Mouse (Mus musculus) liver, postnatal 0 days (tissue): ENCODE measurements around the gene Utp11. TPM values are rescaled to one million over a fixed set of nuclear protein-coding genes. Genes with fewer than 3 reads are reported as not detected.
A peak's percentile ranks its signal among the peaks of the same experiment; 100 is the strongest.
"Not testable (repeated sequence)": the region's sequence is repeated elsewhere in the genome, so short reads cannot be mapped to it uniquely, and the experiment has no call there.

Source experiments
- ATAC-seq: fragments of 200-750 bp; cut with Nextera tagmentation; 2 replicates; pipeline ENCODE4 v1.8.0; 2017; ENCODE audit warnings: mild to moderate bottlenecking, moderate library complexity
- DNase-seq: peaks from one replicate; pipeline ENCODE4 v3.0.0-alpha.2; 2016
- H3K27ac ChIP-seq: fragments of 300-500 bp; sonication (generic); 2 replicates; pipeline ENCODE4 v1.5.1; 2014; ENCODE audit warnings: antibody characterized with exemption, moderate library complexity, mild to moderate bottlenecking, low read depth
- H3K27me3 ChIP-seq: fragments of 300-500 bp; sonication (generic); 2 replicates; pipeline ENCODE4 v1.6.1; 2014; ENCODE audit warnings: low read length, control low read depth, mixed read lengths; ENCODE audit not compliant: insufficient read depth
- H3K36me3 ChIP-seq: fragments of 300-500 bp; sonication (generic); replicated peaks from 2 replicates; pipeline ENCODE4 v1.6.1; 2014; ENCODE audit warnings: mild to moderate bottlenecking, control low read depth, low read length, moderate library complexity, mixed read lengths; ENCODE audit not compliant: insufficient read depth
- H3K4me1 ChIP-seq: fragments of 300-500 bp; sonication (generic); 2 replicates; pipeline ENCODE4 v1.6.1; 2014; ENCODE audit warnings: antibody characterized with exemption, mild to moderate bottlenecking, control low read depth; ENCODE audit not compliant: insufficient read depth
- H3K4me2 ChIP-seq: fragments of 300-500 bp; sonication (generic); 2 replicates; pipeline ENCODE4 v1.6.1; 2014; ENCODE audit warnings: low read depth, mild to moderate bottlenecking, low read length, moderate library complexity, mixed read lengths
- H3K4me3 ChIP-seq: fragments of 300-500 bp; sonication (generic); 2 replicates; pipeline ENCODE4 v1.5.1; 2014; ENCODE audit warnings: low read depth, low read length
- H3K9ac ChIP-seq: fragments of 300-500 bp; sonication (generic); replicated peaks from 2 replicates; pipeline ENCODE4 v1.6.1; 2014; ENCODE audit warnings: mild to moderate bottlenecking, moderate library complexity
- H3K9me3 ChIP-seq: fragments of 300-500 bp; sonication (generic); 2 replicates; pipeline ENCODE4 v1.6.1; 2016; ENCODE audit warnings: mild to moderate bottlenecking, control low read depth, low read length, mixed read lengths
- CTCF ChIP-seq: sonication (generic); IDR thresholded peaks from 2 replicates; pipeline ENCODE4 v1.5.1; 2016; ENCODE audit warnings: antibody characterized with exemption, low read depth
- EP300 ChIP-seq: IDR thresholded peaks from 2 replicates; pipeline ENCODE4 v1.6.1; 2016; ENCODE audit warnings: antibody characterized with exemption, low read depth, mild to moderate bottlenecking
- WGBS: fragments of 180-500 bp; shearing (Covaris S2); extraction: QIAGEN DNeasy Blood & Tissue Kit; methylation state at CpG from one replicate; pipeline ENCODE4 v1.1.7; 2014; ENCODE audit not compliant: insufficient replicate concordance; 5-methylcytosine and 5-hydroxymethylcytosine counted together
- polyA plus RNA-seq: library from polyadenylated mRNA; unstranded; fragments of >200 nt; fragmentation: Nextera tagmentation; extraction: Ambion mirVana; gene quantifications from 2 replicates; pipeline ENCODE4 v1.2.1, GENCODE M21; 2015

Gene Utp11
- polyA plus RNA-seq, 1 experiment from 2014 or later, result 21.6 TPM

DNA sequence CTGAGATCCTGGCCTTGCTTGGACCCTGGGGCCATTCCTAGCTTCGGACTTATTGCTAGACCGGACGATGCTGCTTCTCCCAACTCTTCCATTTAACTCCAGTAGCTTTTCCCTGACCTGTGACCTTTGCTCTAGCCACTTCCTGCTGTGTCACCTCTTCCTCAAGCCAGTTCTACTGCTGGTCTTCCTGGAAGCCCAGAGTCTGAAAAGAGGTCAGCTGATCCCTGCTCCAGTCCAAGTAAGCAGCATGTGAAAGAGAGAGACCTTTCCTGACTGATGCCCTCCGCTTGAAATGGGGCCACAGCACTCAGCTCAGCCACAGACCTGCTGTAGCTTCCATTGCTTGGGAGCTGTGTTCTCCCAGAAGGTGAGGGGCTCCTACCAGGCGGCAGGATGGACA, 44.1 kb upstream of the Utp11 start:
- no peak overlapping the region for H3K27ac ChIP-seq
- peaks cover 8% of the 10 kb centered on the region; the same call in 1 of the 2 replicates for H3K4me1 ChIP-seq
- WGBS, result 68% methylated on average over 5 of the region's 5 CpGs
- no peaks in the 10 kb centered on the region for H3K27me3 ChIP-seq
- TF ChIP-seq EP300, result no peak
- no peak for TF ChIP-seq CTCF
- H3K9ac ChIP-seq, result no peak overlapping the region
- no peak overlapping the region for H3K4me3 ChIP-seq
- DNase-seq, result no peak
- no peak overlapping the region for H3K4me2 ChIP-seq
- ATAC-seq, result no peak
- peaks cover 10% of the 10 kb centered on the region; the same call in 1 of the 2 replicates for H3K36me3 ChIP-seq
- no peaks in the 10 kb centered on the region for H3K9me3 ChIP-seq

DNA sequence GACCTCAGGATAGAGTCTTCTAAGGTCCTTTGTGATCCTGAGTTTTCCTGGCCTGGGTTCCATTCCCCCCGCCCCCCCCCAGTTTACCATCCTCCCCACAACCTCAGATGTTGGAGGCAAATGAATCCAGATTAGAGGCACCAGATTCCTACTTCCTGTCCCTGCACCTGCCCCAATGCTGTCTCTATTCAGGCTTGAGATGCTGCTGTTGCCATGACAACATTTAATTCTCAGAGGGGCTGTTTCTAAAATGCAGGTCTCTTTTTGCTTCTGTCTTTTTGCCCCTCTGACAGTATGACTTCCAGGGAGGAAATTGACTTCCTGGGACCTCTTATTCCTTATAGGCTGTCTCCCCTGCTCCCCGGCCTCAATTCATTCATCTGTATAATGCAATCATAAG, 43.6 kb upstream of the Utp11 start:
- no peak for TF ChIP-seq CTCF
- no peak for TF ChIP-seq EP300
- H3K4me3 ChIP-seq, result no peak overlapping the region
- no peak overlapping the region for H3K4me2 ChIP-seq
- WGBS, result 77% methylated on average over 2 of the region's 2 CpGs
- no peak overlapping the region for H3K27ac ChIP-seq
- H3K27me3 ChIP-seq, result no peaks in the 10 kb centered on the region
- H3K9me3 ChIP-seq, result no peaks in the 10 kb centered on the region
- DNase-seq (no peak), ATAC-seq (no peak)
- H3K9ac ChIP-seq, result no peak overlapping the region
- H3K4me1 ChIP-seq, result peaks cover 5% of the 10 kb centered on the region; the same call in 1 of the 2 replicates
- peaks cover 11% of the 10 kb centered on the region; the same call in 1 of the 2 replicates for H3K36me3 ChIP-seq

DNA sequence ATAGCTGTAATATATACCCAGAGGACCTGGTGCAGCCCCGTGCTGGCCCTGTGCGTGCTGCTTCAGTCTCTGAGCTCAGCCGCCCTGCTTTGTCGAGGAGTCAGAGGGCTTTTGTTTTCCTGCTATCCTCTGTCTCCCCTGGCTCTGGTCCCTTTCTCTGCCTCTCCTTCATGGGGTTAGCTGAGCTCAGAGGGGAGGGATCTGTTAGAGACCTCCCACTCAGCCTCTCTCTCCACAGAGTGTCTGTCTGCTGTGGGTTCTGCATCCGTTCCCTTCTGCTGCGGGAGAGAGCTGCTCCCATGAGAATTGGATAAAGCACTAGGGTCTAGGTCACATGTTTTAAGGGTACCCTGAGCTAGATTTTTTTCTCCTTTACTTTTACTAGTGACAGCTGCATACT, 32.7 kb upstream of the Utp11 start:
- H3K27ac ChIP-seq, result no peak overlapping the region
- H3K9me3 ChIP-seq, result no peaks in the 10 kb centered on the region
- no peaks in the 10 kb centered on the region for H3K27me3 ChIP-seq
- H3K9ac ChIP-seq, result no peak overlapping the region
- 86% methylated on average over 6 of the region's 6 CpGs for WGBS
- DNase-seq, result no peak
- H3K4me1 ChIP-seq, result no peaks in the 10 kb centered on the region
- no peak overlapping the region for H3K4me3 ChIP-seq
- H3K36me3 ChIP-seq, result peaks cover 80% of the 10 kb centered on the region
- ATAC-seq, result no peak
- TF ChIP-seq CTCF (no peak), EP300 (no peak)
- H3K4me2 ChIP-seq, result no peak overlapping the region

DNA sequence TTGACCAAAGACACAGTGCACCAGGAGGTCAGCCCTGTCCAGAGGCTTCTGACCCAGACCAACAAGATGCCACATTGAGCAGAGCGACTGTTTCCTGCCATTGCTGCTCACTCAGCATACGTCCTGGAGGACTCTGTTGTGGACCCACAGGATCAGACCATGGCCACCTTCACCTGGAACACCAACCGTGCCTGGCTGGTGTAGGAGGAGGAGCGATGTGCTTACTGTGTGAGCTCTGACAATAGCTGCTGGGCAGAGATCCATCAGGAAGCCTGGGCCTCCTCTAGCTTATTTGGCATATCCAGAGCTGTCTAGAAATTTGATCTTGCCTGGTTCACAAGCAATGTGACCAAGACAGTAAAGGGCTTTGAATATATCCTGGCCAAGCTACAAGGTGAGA, 25.7 kb upstream of the Utp11 start:
- Histone ChIP-seq H3K4me1 (peaks cover 6% of the 10 kb centered on the region), H3K27ac (no peak overlapping the region), H3K27me3 (no peaks in the 10 kb centered on the region), H3K36me3 (peaks cover 64% of the 10 kb centered on the region), H3K4me2 (no peak overlapping the region), H3K4me3 (no peak overlapping the region), H3K9ac (no peak overlapping the region), H3K9me3 (no peaks in the 10 kb centered on the region)
- TF ChIP-seq EP300 (no peak), CTCF (no peak)
- ATAC-seq (no peak), DNase-seq (no peak)
- 85% methylated on average over 4 of the region's 4 CpGs for WGBS

DNA sequence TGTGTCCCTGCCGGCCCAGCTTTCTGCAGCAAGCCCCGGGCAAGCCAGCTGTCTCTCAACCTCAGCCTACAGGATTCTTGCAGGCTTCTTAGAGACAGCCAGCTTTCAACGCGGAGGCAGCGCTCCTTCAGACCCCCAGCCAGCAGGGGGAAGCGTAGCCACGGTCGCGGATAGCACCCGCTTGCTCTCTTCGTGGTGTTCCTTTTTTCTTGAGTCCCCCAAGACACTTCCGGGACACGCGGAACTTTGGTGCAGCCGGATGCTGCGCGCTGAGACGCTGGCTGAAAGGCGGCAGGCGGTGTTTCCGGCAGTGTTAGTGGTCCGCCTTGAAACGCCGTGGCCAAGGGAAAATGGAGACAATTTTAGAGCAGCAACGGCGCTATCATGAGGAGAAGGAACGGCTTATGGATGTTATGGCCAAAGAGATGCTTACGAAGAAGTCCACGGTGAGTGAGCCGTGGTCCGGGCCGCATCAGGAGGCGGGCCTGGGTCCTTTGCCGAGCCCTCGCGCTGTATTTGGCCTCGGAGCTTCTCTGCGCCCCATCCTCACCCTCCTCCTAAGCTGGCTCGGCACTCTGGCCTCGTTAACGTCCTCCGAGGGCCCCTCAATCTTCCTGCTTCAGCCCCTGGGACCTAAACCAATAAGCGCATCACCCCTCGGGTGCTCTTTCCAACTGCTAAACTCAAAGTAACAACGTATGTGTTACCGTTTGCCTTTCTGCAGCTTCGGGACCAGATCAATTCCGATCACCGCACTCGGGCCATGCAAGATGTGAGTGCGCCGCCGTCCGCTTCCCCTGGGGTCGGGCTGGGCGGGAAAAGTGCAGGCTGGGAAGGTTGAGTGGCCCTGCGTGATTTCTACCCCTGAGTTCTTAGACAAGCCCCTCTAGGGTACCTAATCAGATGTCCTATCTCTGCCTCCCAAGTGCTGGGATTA, 21.4 kb upstream of the Utp11 start, which contains the start of gene Sf3a3:
Gene Sf3a3, plus strand, starts transcription at position 232 of the 937 bp plus-strand sequence.
- Histone ChIP-seq H3K27ac (peak within 1 kb of the TSS; percentile 61), H3K9me3 (no peaks in the 10 kb centered on the region), H3K9ac (peak within 1 kb of the TSS; percentile 87), H3K4me1 (peaks cover 16% of the 10 kb centered on the region), H3K36me3 (peaks cover 33% of the 10 kb centered on the region), H3K4me2 (peak within 1 kb of the TSS; percentile 77), H3K4me3 (peak within 1 kb of the TSS; percentile 87), H3K27me3 (no peaks in the 10 kb centered on the region)
- ATAC-seq, result peak; percentile 90
- TF ChIP-seq EP300 (0 out of 2 replicates have a peak, but pooled peaks have one; percentile 37), CTCF (peak; percentile 94)
- WGBS, result under 1% methylated on average over 56 of the region's 57 CpGs
- DNase-seq, result peak; percentile 95

DNA sequence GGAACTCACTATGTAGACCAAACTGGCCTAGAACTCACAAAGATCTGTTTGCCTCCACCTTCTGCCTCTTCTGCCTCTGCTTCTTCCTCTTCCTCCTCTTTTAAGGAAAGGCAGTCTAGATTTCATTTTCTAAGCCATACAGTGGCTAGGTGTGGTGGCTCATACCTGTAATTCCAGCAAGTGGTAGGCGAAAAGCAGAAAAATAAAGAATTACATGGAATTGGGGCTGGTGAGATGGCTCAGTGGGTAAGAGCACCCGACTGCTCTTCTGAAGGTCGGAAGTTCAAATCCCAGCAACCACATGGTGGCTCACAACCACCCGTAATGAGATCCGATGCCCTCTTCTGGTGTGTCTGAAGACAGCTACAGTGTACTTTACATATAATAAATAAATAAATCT, 20.4 kb upstream of the Utp11 start:
- WGBS, result 60% methylated on average over 5 of the region's 5 CpGs
- Histone ChIP-seq H3K4me2 (peak overlapping the region; percentile 77; the same call in 1 of the 2 replicates), H3K4me1 (peaks cover 24% of the 10 kb centered on the region), H3K36me3 (peaks cover 24% of the 10 kb centered on the region)
- H3K27ac ChIP-seq, H3K9ac ChIP-seq, DNase-seq, ATAC-seq, H3K4me3 ChIP-seq, H3K27me3 ChIP-seq, H3K9me3 ChIP-seq: not testable (repeated sequence)
